Mouse (Mus musculus): Measurements from ENCODE around the gene Schip1.

GRCm38 (mm10) chr3:68576948-68577347, 512.3 kb downstream of the Schip1 start:
- TF ChIP-seq CTCF (IDR thresholded peaks at IDR 0.05; ENCODE audit: insufficient read depth, low read length) (no peak), POLR2A (IDR thresholded peaks at IDR 0.05; ENCODE audit: borderline replicate concordance, extremely low read depth, low read depth, low read length) (no peak)

Measured in lung, adult 2 months (tissue).